19 mouse cellular contexts compared by ENCODE assay signal in the genomic region with DNA sequence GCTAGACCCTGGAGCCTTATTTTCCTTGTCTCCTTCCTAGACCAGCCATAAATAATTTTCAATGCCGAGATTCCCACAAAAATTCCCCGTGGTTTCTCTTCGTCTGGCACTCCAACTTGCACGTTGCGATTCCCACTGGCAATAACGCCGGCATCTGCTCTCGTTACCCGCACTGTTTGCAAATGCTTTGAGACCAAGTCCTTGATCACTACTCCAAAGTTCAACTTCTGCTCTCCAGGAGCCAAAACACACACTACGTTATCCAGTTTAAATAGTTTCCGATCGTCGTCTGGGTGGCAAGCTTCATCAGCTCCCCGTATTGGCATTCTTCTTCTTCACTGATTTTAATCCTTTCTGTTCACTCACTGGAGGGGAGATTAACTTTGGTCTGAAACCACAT.
DNase-seq lines count a peak whose midpoint lies in the region; ATAC-seq and TF ChIP-seq lines count a peak whose summit lies in the region.
"Had no signal": no experiment of that assay in that cellular context is flagged by ENCODE, and none has a peak within 500 bp of the region (broad histone marks: within the 10 kb centered on the region; RNA-seq: fewer than 3 reads in every experiment).

No protein-coding gene starts in this region.

- peak; percentile 68 for ATAC-seq in liver, embryonic 16.5 days (ENCODE audit: low read depth)
- no peak; the same call in 1 of the 2 replicates for ATAC-seq in lung, embryonic 16.5 days (ENCODE audit: low read depth)
- no peak for ATAC-seq in forebrain, embryonic 14.5 days
- ATAC-seq: forebrain, embryonic 15.5 days; inflammation-experienced regulatory T-cells, adult 6 months had no signal

- no peak for TF ChIP-seq CTCF in liver, adult 2 months (IDR thresholded peaks at IDR 0.05; ENCODE audit: low read depth, low read length)

- no peak for TF ChIP-seq POLR2A in liver, adult 2 months (IDR thresholded peaks at IDR 0.05; ENCODE audit: extremely low read depth, insufficient read depth, low read length)

- H3K9ac ChIP-seq in liver, adult 2 months (ENCODE audit: low read depth, low read length) = no peak overlapping the region
- H3K9ac ChIP-seq in liver, embryonic 16.5 days (ENCODE audit: low read depth, low read length) = no peak overlapping the region
- H3K9ac ChIP-seq in lung, embryonic 16.5 days (ENCODE audit: low read length) = no peak overlapping the region
- H3K9ac ChIP-seq in forebrain, embryonic 14.5 days (ENCODE audit: low read length) = no peak overlapping the region
- H3K9ac ChIP-seq: embryonic facial prominence, embryonic 12.5 days; forebrain, embryonic 15.5 days; hindbrain, embryonic 13.5 days; midbrain, embryonic 12.5 days had no signal

- H3K27me3 ChIP-seq in liver, adult 2 months (ENCODE audit: control insufficient read depth, insufficient read depth, low read length) = no peaks in the 10 kb centered on the region
- H3K27me3 ChIP-seq in liver, embryonic 16.5 days (ENCODE audit: control insufficient read depth, insufficient read depth, low read depth, low read length) = no peaks in the 10 kb centered on the region
- no peaks in the 10 kb centered on the region for H3K27me3 ChIP-seq in lung, embryonic 16.5 days (ENCODE audit: control insufficient read depth, insufficient read depth, low read depth, low read length)
- no peaks in the 10 kb centered on the region for H3K27me3 ChIP-seq in heart, embryonic 10.5 days (ENCODE audit: insufficient read depth, poor library complexity, severe bottlenecking)
- no peaks in the 10 kb centered on the region for H3K27me3 ChIP-seq in forebrain, embryonic 14.5 days (replicated peaks; ENCODE audit: control insufficient read depth, insufficient read depth, low read length)
- H3K27me3 ChIP-seq: embryonic facial prominence, embryonic 12.5 days; forebrain, embryonic 15.5 days; hindbrain, embryonic 13.5 days; midbrain, embryonic 12.5 days had no signal

- no peaks in the 10 kb centered on the region for H3K79me2 ChIP-seq in liver, adult 2 months (ENCODE audit: control insufficient read depth, insufficient read depth, low read length)

- DNase-seq in liver, adult 2 months (ENCODE audit: extremely low read depth, low read depth, low spot score) = peak; percentile 99
- DNase-seq in liver = no peak
- DNase-seq in yolk sac, embryonic 10.5 days (ENCODE audit: low spot score) = peak; percentile 67
- no peak for DNase-seq in heart, embryonic 10.5 days (ENCODE audit: low spot score)
- no peak for DNase-seq in forebrain, embryonic 14.5 days (ENCODE audit: low spot score)
- DNase-seq: adrenal gland, postnatal 10 days; cerebellum, adult 9-11 months; heart, postnatal 10 days; retina, postnatal 1 day; right cerebral cortex, postnatal 4 days had no signal

- H3K4me3 ChIP-seq in liver, adult 2 months (ENCODE audit: insufficient read depth, low read depth, low read length) = no peak overlapping the region
- no peak overlapping the region for H3K4me3 ChIP-seq in liver, embryonic 16.5 days (ENCODE audit: low read depth, low read length)
- no peak overlapping the region for H3K4me3 ChIP-seq in lung, embryonic 16.5 days (ENCODE audit: low read length)
- H3K4me3 ChIP-seq in heart, embryonic 10.5 days = no peak overlapping the region
- no peak overlapping the region for H3K4me3 ChIP-seq in forebrain, embryonic 14.5 days (ENCODE audit: low read depth, low read length)
- H3K4me3 ChIP-seq: embryonic facial prominence, embryonic 12.5 days; erythroblast, embryonic 14.5 days; forebrain, embryonic 15.5 days; hindbrain, embryonic 13.5 days; midbrain, embryonic 12.5 days had no signal

- no peaks in the 10 kb centered on the region for H3K36me3 ChIP-seq in liver, adult 2 months (ENCODE audit: control insufficient read depth, insufficient read depth, low read length)
- no peaks in the 10 kb centered on the region for H3K36me3 ChIP-seq in liver, embryonic 16.5 days (ENCODE audit: control insufficient read depth, insufficient read depth)
- no peaks in the 10 kb centered on the region for H3K36me3 ChIP-seq in lung, embryonic 16.5 days (ENCODE audit: control insufficient read depth, insufficient read depth, low read length)
- H3K36me3 ChIP-seq in heart, embryonic 10.5 days = no peaks in the 10 kb centered on the region
- no peaks in the 10 kb centered on the region for H3K36me3 ChIP-seq in forebrain, embryonic 14.5 days (ENCODE audit: control insufficient read depth, insufficient read depth, low read length)
- H3K36me3 ChIP-seq: embryonic facial prominence, embryonic 12.5 days; forebrain, embryonic 15.5 days; hindbrain, embryonic 13.5 days; midbrain, embryonic 12.5 days had no signal

- H3K9me3 ChIP-seq in liver, embryonic 16.5 days (replicated peaks; ENCODE audit: control insufficient read depth, low read length) = no peaks in the 10 kb centered on the region
- no peaks in the 10 kb centered on the region for H3K9me3 ChIP-seq in lung, embryonic 16.5 days (ENCODE audit: control insufficient read depth, low read length)
- H3K9me3 ChIP-seq in heart, embryonic 10.5 days = no peaks in the 10 kb centered on the region
- no peaks in the 10 kb centered on the region for H3K9me3 ChIP-seq in forebrain, embryonic 14.5 days (replicated peaks; ENCODE audit: control insufficient read depth, low read length)
- H3K9me3 ChIP-seq: embryonic facial prominence, embryonic 12.5 days; forebrain, embryonic 15.5 days; hindbrain, embryonic 13.5 days; midbrain, embryonic 12.5 days had no signal

- H3K4me1 ChIP-seq in liver, adult 2 months (ENCODE audit: control insufficient read depth, insufficient read depth, low read length) = peaks cover 10% of the 10 kb centered on the region
- H3K4me1 ChIP-seq in liver, embryonic 16.5 days (ENCODE audit: control insufficient read depth, low read depth, low read length) = peaks cover 8% of the 10 kb centered on the region
- peaks cover 10% of the 10 kb centered on the region for H3K4me1 ChIP-seq in lung, embryonic 16.5 days (replicated peaks; ENCODE audit: control insufficient read depth, insufficient read depth, low read length)
- H3K4me1 ChIP-seq in heart, embryonic 10.5 days = peaks cover 3% of the 10 kb centered on the region; the same call in 1 of the 2 replicates
- H3K4me1 ChIP-seq in forebrain, embryonic 14.5 days (ENCODE audit: control insufficient read depth, insufficient read depth, low read length) = no peaks in the 10 kb centered on the region
- H3K4me1 ChIP-seq: embryonic facial prominence, embryonic 12.5 days; forebrain, embryonic 15.5 days; hindbrain, embryonic 13.5 days; midbrain, embryonic 12.5 days had no signal

- no peak overlapping the region for H3K4me2 ChIP-seq in liver, embryonic 16.5 days (ENCODE audit: low read depth, low read length)
- H3K4me2 ChIP-seq in lung, embryonic 16.5 days (ENCODE audit: low read depth, low read length) = peak overlapping the region; percentile 27
- H3K4me2 ChIP-seq in forebrain, embryonic 14.5 days (ENCODE audit: low read length) = no peak overlapping the region
- H3K4me2 ChIP-seq: embryonic facial prominence, embryonic 12.5 days; forebrain, embryonic 15.5 days; heart, embryonic 11.5 days; hindbrain, embryonic 13.5 days; midbrain, embryonic 12.5 days had no signal

- peak overlapping the region; percentile 35 for H3K27ac ChIP-seq in liver, adult 2 months (replicated peaks; ENCODE audit: insufficient read depth, low read depth, low read length)
- H3K27ac ChIP-seq in liver, embryonic 16.5 days (ENCODE audit: low read length) = 0 out of 2 replicates have a peak overlapping the region, but pooled peaks have one; percentile 29
- no peak overlapping the region for H3K27ac ChIP-seq in lung, embryonic 16.5 days (ENCODE audit: low read length)
- H3K27ac ChIP-seq in heart, embryonic 10.5 days = no peak overlapping the region
- H3K27ac ChIP-seq in forebrain, embryonic 14.5 days (ENCODE audit: low read depth, low read length) = no peak overlapping the region
- H3K27ac ChIP-seq: embryonic facial prominence, embryonic 12.5 days; forebrain, embryonic 15.5 days; hindbrain, embryonic 13.5 days; midbrain, embryonic 12.5 days had no signal

- 31% methylated on average over 14 of the region's 14 CpGs for WGBS in liver, adult 2 months
- 70% methylated on average over 14 of the region's 14 CpGs for WGBS in liver, embryonic 16.5 days (ENCODE audit: insufficient replicate concordance)
- 60% methylated on average over 14 of the region's 14 CpGs for WGBS in lung, embryonic 16.5 days
- 88% methylated on average over 14 of the region's 14 CpGs for WGBS in heart, embryonic 10.5 days
- WGBS in forebrain, embryonic 14.5 days = 71% methylated on average over 14 of the region's 14 CpGs

Comparison
In these comparisons a context has a peak if more than half of its experiments do, and no peak if none do; other contexts are left out.
1. DNase-seq: peak in liver, adult 2 months (single experiment) and yolk sac, embryonic 10.5 days (single experiment); none in liver (single experiment), heart, embryonic 10.5 days (single experiment) and forebrain, embryonic 14.5 days (single experiment).
2. H3K27ac ChIP-seq: peak in liver, adult 2 months (single experiment) and liver, embryonic 16.5 days (single experiment); none in lung, embryonic 16.5 days (single experiment), heart, embryonic 10.5 days (single experiment) and forebrain, embryonic 14.5 days (single experiment).